Mouse (Mus musculus) ES-Bruce4 (cell line): ENCODE measurements around the gene Gm45140.

Experiments used
- CTCF ChIP-seq: IDR thresholded peaks from one replicate; pipeline ENCODE4 v1.8.1; 2011; ENCODE audit warnings: low read depth, low read length
- POLR2A ChIP-seq: IDR thresholded peaks from one replicate; pipeline ENCODE4 v1.8.1; 2011; ENCODE audit warnings: low read length; ENCODE audit not compliant: insufficient read depth

DNA sequence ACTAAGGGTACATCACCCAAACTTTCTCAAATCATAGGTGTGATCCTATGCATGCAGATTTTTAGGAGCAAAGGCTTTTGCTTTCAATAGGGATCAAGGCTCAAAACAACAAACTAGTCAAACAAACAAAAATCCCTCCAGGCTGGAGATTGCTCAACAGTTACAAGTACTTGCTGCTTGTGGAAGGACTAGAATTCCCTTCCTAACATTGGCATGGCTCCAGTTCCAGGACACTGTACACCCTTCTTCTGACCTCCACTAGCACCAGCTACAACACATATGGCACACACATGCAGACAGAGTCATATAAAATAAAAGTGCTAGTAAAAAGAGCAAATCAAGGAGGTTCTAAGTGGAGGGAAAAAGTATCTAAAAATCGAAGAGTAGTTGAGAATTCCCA is 11.2 kb upstream of the Gm45140 start:
- no peak for TF ChIP-seq CTCF
- TF ChIP-seq POLR2A = no peak
